Mouse (Mus musculus) cerebellum, adult 18-20 months (tissue): Measurements from ENCODE around the gene Rad23b.
"Not testable (repeated sequence)": the region's sequence is repeated elsewhere in the genome, so short reads cannot be mapped to it uniquely, and the experiment has no call there.

Experiments used
- DNase-seq, 2 experiments: peaks; one replicate each; pipeline ENCODE4 v3.0.0; 2021

The Rad23b gene

GRCm38 (mm10) chr4:55356726-55357125, 6.9 kb downstream of the Rad23b start:
- no peak for DNase-seq

GRCm38 (mm10) chr4:55363866-55364265, 14.0 kb downstream of the Rad23b start:
- no peak for DNase-seq

GRCm38 (mm10) chr4:55364374-55364773, 14.5 kb downstream of the Rad23b start:
- DNase-seq: no peak

- DNase-seq: no peak
Observed at GRCm38 (mm10) chr4:55366014-55366413, 16.2 kb downstream of the Rad23b start.

GRCm38 (mm10) chr4:55370127-55370526, 20.3 kb downstream of the Rad23b start:
- DNase-seq: no peak

- DNase-seq: no peak
Observed at GRCm38 (mm10) chr4:55371355-55371754, 21.5 kb downstream of the Rad23b start.

- DNase-seq: no peak
Observed at GRCm38 (mm10) chr4:55382350-55382749, 32.5 kb downstream of the Rad23b start.

- DNase-seq: no peak
Observed at GRCm38 (mm10) chr4:55386768-55387167, 36.9 kb downstream of the Rad23b start.

GRCm38 (mm10) chr4:55391480-55391879, 41.6 kb downstream of the Rad23b start:
- DNase-seq: no peak

GRCm38 (mm10) chr4:55392445-55392844, 42.6 kb downstream of the Rad23b start:
- no peak for DNase-seq

- peak; percentile 14 to 21 for DNase-seq
Observed at GRCm38 (mm10) chr4:55397911-55398762, 48.3 kb downstream of the Rad23b start.

- no peak for DNase-seq
Observed at GRCm38 (mm10) chr4:55398901-55399300, 49.1 kb downstream of the Rad23b start.

- DNase-seq: no peak
Observed at GRCm38 (mm10) chr4:55405329-55405728, 55.5 kb downstream of the Rad23b start.

- DNase-seq: no peak
Observed at GRCm38 (mm10) chr4:55406558-55406957, 56.7 kb downstream of the Rad23b start.

GRCm38 (mm10) chr4:55408081-55408480, 58.2 kb downstream of the Rad23b start:
- no peak for DNase-seq

- no peak for DNase-seq
Observed at GRCm38 (mm10) chr4:55409025-55409424, 59.2 kb downstream of the Rad23b start.

- DNase-seq: not testable (repeated sequence)
Observed at GRCm38 (mm10) chr4:55409578-55410224, 59.9 kb downstream of the Rad23b start.

- no peak for DNase-seq
Observed at GRCm38 (mm10) chr4:55415864-55416263, 66.0 kb downstream of the Rad23b start.

GRCm38 (mm10) chr4:55426250-55426649, 76.4 kb downstream of the Rad23b start:
- DNase-seq: no peak
